Mouse (Mus musculus) large intestine, adult 2 months (tissue): Measurements from ENCODE around the gene Slc25a16. TPM values are rescaled to one million over a fixed set of nuclear protein-coding genes. Genes with fewer than 3 reads are reported as not detected.
"Not testable (repeated sequence)": the region's sequence is repeated elsewhere in the genome, so short reads cannot be mapped to it uniquely, and the experiment has no call there.

Source experiments
- DNase-seq: peaks from one replicate; pipeline ENCODE4 v3.0.0-alpha.2; 2012; ENCODE audit warnings: low read depth, low spot score
- WGBS: fragments of 180-500 bp; shearing (Covaris S2); methylation state at CpG from one replicate; pipeline ENCODE4 v1.1.7; 2018; 5-methylcytosine and 5-hydroxymethylcytosine counted together
- polyA plus RNA-seq: library from polyadenylated mRNA; depleted of rRNA; stranded (reverse); fragments of >200 nt; gene quantifications from 2 replicates; pipeline ENCODE4 v1.2.3, GENCODE M21; 2012

Slc25a16 gene
- polyA plus RNA-seq, 1 experiment, result 12.1 TPM

- DNase-seq, result no peak
- 97% methylated on average over 4 of the region's 4 CpGs for WGBS
Measured at GRCm38 (mm10) chr10:62900144-62900543, 20.3 kb upstream of the Slc25a16 start.

- 39% methylated on average over 8 of the region's 8 CpGs for WGBS
- DNase-seq, result no peak
Measured at GRCm38 (mm10) chr10:62901826-62902225, 18.6 kb upstream of the Slc25a16 start.

- WGBS, result 16% methylated on average over 1 of the region's 1 CpGs
- DNase-seq, result no peak
Measured at GRCm38 (mm10) chr10:62902829-62903228, 17.6 kb upstream of the Slc25a16 start.

- WGBS, result 93% methylated on average over 7 of the region's 7 CpGs
- DNase-seq, result no peak
Measured at GRCm38 (mm10) chr10:62906336-62906735, 14.1 kb upstream of the Slc25a16 start.

- WGBS, result no CpG with 5 or more reads among the region's 1 CpGs
Measured at GRCm38 (mm10) chr10:62908896-62909295, 11.5 kb upstream of the Slc25a16 start, which contains the start of gene Tet1. TSS of gene Tet1 (minus strand) at chr10:62908996.

GRCm38 (mm10) chr10:62911120-62911519 lies 9.3 kb upstream of the Slc25a16 start:
- DNase-seq, result no peak
- WGBS, result 93% methylated on average over 2 of the region's 2 CpGs

More at GRCm38 (mm10) chr10:62908896-62909295, 11.5 kb upstream of the Slc25a16 start, which contains the start of gene Tet1:
- not testable (repeated sequence) for DNase-seq

GRCm38 (mm10) chr10:62918985-62919384 lies 1.4 kb upstream of the Slc25a16 start:
- 81% methylated on average over 3 of the region's 3 CpGs for WGBS
- no peak for DNase-seq

- under 1% methylated on average over 29 of the region's 29 CpGs for WGBS
- DNase-seq, result no peak
Measured at GRCm38 (mm10) chr10:62920766-62921156, 328 bp downstream of the Slc25a16 start.

- WGBS, result 91% methylated on average over 4 of the region's 4 CpGs
- no peak for DNase-seq
Measured at GRCm38 (mm10) chr10:62924096-62924635, 3.7 kb downstream of the Slc25a16 start.

GRCm38 (mm10) chr10:62932381-62932780 lies 11.9 kb downstream of the Slc25a16 start:
- 100% methylated on average over 1 of the region's 1 CpGs for WGBS
- no peak for DNase-seq

GRCm38 (mm10) chr10:62944975-62945580 lies 24.6 kb downstream of the Slc25a16 start:
- DNase-seq, result no peak
- 82% methylated on average over 10 of the region's 10 CpGs for WGBS

- under 1% methylated on average over 68 of the region's 68 CpGs for WGBS
- peak; percentile 33 for DNase-seq
Measured at GRCm38 (mm10) chr10:62946738-62947471, 26.5 kb downstream of the Slc25a16 start, which contains the start of gene Dna2. TSS of gene Dna2 (plus strand) at chr10:62947026.

GRCm38 (mm10) chr10:62948551-62948950 lies 28.1 kb downstream of the Slc25a16 start:
- WGBS, result 86% methylated on average over 7 of the region's 7 CpGs
- DNase-seq, result no peak

GRCm38 (mm10) chr10:62963956-62964355 lies 43.5 kb downstream of the Slc25a16 start:
- no peak for DNase-seq
- 94% methylated on average over 7 of the region's 7 CpGs for WGBS

- no peak for DNase-seq
- 93% methylated on average over 11 of the region's 11 CpGs for WGBS
Measured at GRCm38 (mm10) chr10:62965796-62966195, 45.4 kb downstream of the Slc25a16 start.

GRCm38 (mm10) chr10:62966291-62966690 lies 45.9 kb downstream of the Slc25a16 start:
- no peak for DNase-seq
- WGBS, result 93% methylated on average over 15 of the region's 15 CpGs

- 30% methylated on average over 16 of the region's 16 CpGs for WGBS
- no peak for DNase-seq
Measured at GRCm38 (mm10) chr10:62971821-62972220, 51.4 kb downstream of the Slc25a16 start.

GRCm38 (mm10) chr10:62979667-62980038 lies 59.2 kb downstream of the Slc25a16 start:
- WGBS, result 13% methylated on average over 10 of the region's 10 CpGs
- no peak for DNase-seq

GRCm38 (mm10) chr10:62980039-62980954 lies 59.9 kb downstream of the Slc25a16 start, which contains the start of gene Rufy2:
TSS of gene Rufy2 (plus strand) at chr10:62980223.
- WGBS, result under 1% methylated on average over 77 of the region's 77 CpGs
- no peak for DNase-seq

GRCm38 (mm10) chr10:62984072-62984471 lies 63.6 kb downstream of the Slc25a16 start:
- no peak for DNase-seq

More at GRCm38 (mm10) chr10:62984072-62984471, 63.6 kb downstream of the Slc25a16 start:
- WGBS, result 66% methylated on average over 11 of the region's 11 CpGs
